Mouse (Mus musculus) left cerebral cortex, adult 6 months (tissue): ENCODE measurements around the gene Fbln7. TPM values are rescaled to one million over a fixed set of nuclear protein-coding genes. Genes with fewer than 3 reads are reported as not detected.

ENCODE experiments used
- long read RNA-seq, 2 experiments: library from polyadenylated mRNA; unstranded; transcript quantifications; one replicate each; pipeline ENCODE4 v2.0.0; 2019 to 2020
- polyA plus RNA-seq: library from polyadenylated mRNA; unstranded; fragments of <200 nt; fragmentation: Nextera tagmentation; gene quantifications from 2 replicates; pipeline ENCODE4 v1.2.3, GENCODE M21; 2021

The Fbln7 gene
- polyA plus RNA-seq = 1.8 TPM in 2 replicates
- long read RNA-seq, experiment 1, partial matches to known transcripts = 4 of 8 reads
- long read RNA-seq, experiment 1, other reads (novel, unspliced or antisense) = 0 of 8 reads
- long read RNA-seq, experiment 2, partial matches to known transcripts = 0 of 1 reads
- long read RNA-seq, experiment 2, other reads (novel, unspliced or antisense) = 0 of 1 reads

GRCm38 (mm10) chr2:128862636-128863035, at the start of gene Fbln7:
Gene Fbln7, plus strand, starts transcription at chr2:128862981.

GRCm38 (mm10) chr2:128817786-128818681, 44.7 kb upstream of the Fbln7 start, which contains the start of gene Tmem87b:
Gene Tmem87b, plus strand, starts transcription at chr2:128818118.

GRCm38 (mm10) chr2:128943538-128944528, 81.1 kb downstream of the Fbln7 start, which contains the start of gene Zc3h8:
Gene Zc3h8, minus strand, starts transcription at chr2:128944077.

Other genes starting within 250 kb of the Fbln7 start
- 4.1 and 11.7 TPM in 2 replicates for gene Anapc1, start 175.6 kb upstream of the Fbln7 start, polyA plus RNA-seq
- 11.4 and 14.6 TPM in 2 replicates for gene Mertk, start 164.0 kb upstream of the Fbln7 start, polyA plus RNA-seq
- gene Tmem87b, start 44.9 kb upstream of the Fbln7 start, polyA plus RNA-seq = 21.5 and 21.9 TPM in 2 replicates
- gene Zc3h8, start 81.1 kb downstream of the Fbln7 start, polyA plus RNA-seq = 9.6 and 10.2 TPM in 2 replicates
- gene Zc3h6, start 104.4 kb downstream of the Fbln7 start, polyA plus RNA-seq = 3.5 and 10.7 TPM in 2 replicates
- 2.1 and 5.6 TPM in 2 replicates for gene Gm10762, start 104.7 kb downstream of the Fbln7 start, polyA plus RNA-seq
- gene Vinac1, start 185.2 kb downstream of the Fbln7 start, polyA plus RNA-seq = 0.08 and 0.13 TPM in 2 replicates
- 29.5 and 31.2 TPM in 2 replicates for gene Ttl, start 203.0 kb downstream of the Fbln7 start, polyA plus RNA-seq
- 3.3 TPM in 2 replicates for gene Polr1b, start 238.0 kb downstream of the Fbln7 start, polyA plus RNA-seq